Mouse (Mus musculus): Measurements from ENCODE around the gene B3glct. TPM values are rescaled to one million over a fixed set of nuclear protein-coding genes. Genes with fewer than 3 reads are reported as not detected.
A peak's percentile ranks its signal among the peaks of the same experiment; 100 is the strongest.

Gene B3glct
- total RNA-seq, 2 experiments from 2014 or later, result 16.6 to 18.1 TPM

DNA sequence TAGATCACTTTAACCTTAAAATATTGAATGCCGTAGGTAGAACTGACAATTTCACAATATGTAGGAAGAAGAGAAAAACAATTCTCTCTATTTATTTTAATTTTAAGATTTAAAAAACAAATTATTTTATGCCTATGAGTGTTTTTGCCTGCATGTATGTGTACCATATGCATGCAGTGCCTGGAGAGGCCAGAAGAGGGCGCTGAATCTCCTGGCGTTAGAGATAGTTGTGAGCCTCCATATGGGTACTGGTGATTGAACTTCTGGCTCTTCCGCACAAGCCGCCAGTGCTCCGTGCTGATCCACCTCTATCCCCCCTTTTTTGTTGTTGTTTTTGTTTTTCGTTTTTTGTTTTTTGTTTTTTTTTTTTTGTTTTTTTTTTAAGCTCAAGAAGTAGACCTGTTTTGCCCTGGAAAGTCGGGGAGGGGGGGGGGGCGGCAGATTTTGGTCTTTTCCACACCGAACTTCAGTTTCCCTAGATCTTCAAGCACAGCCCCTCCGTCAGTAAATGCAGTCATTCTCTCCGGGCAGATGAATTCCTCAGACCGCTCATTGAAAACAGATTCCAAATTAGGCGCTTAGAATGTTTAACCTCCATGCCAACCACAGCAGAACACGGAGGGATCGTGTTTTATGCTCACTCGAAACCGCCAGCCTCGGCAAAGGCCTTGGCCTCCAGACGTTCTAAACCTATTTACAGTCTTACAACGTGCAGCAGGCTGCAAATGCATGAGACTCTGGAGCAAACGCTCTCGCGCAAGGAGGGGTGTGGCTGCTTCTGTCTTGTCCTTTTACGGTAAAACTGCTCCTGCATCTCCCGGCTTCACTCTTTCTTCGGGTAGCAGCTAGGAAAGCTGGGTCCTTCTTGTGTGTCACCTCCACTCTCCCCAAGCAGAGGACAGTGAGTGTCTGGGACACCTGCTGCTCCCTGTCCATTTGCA, 70.9 kb downstream of the B3glct start:
- DNase-seq, result no peak

DNA sequence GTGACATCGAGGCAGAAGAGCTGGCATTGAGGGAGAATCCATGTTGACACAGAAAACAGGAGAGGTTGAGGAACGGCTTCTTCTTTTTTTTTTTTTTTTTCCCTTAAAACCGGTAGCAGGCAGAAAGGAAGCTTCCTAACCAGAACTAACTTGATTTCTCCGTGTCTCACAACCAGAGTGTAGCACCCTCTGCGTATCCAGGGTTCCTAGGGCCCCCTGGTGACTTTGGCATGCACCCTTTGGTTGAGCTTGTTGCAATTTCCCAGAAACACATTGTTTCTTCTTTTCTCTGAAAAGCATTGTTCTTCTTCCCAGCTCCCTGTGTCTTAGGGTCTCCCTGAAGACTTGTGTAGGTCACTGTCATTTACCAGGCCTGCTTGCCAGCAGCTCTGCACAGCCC, 73.8 kb downstream of the B3glct start:
- DNase-seq, result no peak

DNA sequence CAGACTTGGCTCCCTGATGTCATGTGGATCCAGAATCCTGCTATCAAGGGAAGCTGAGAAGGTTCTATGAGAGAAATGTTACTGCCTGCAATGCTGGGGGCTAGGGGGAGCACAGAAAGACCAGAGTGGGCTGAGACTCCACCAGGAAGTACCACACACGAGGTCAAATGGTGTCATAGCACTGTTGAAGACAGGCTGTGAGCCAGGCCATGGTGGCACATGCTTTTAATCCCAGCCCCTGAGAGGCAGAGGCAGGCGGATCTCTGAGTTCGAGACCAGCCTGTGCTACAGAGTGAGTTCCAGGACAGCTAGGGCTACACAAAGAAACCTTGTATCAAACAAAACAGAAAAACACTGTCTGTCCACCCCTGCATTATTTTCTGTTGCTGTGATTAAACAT, 75.0 kb downstream of the B3glct start:
- DNase-seq, result no peak

- DNase-seq, result no peak
These were observed 89.1 kb downstream of the B3glct start for GRCm38 (mm10) chr5:149767116-149767515.

- DNase-seq, result no peak
These were observed 89.7 kb downstream of the B3glct start for GRCm38 (mm10) chr5:149767651-149768301.

DNA sequence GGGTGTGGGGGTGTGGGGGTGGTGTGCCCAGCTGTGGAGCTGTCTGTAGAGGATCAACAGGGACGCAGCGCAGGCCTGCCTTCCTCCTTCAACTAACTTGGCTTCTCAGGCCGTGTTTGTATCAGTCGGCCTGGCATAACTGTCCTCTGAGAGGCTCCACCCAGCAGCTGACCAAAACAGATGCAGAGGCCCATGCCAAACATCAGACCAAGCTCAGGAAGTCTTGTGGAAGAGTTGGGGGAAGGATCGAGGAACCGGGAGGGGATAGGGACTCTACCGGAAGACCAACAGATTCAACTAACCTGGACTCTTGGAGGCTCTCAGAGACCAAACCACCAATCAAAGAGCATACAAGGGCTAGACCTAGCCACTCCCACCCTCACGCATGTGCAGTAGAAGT, 91.6 kb downstream of the B3glct start:
- no peak for DNase-seq

GRCm38 (mm10) chr5:149776038-149776437, 98.0 kb downstream of the B3glct start:
- no peak for DNase-seq

DNA sequence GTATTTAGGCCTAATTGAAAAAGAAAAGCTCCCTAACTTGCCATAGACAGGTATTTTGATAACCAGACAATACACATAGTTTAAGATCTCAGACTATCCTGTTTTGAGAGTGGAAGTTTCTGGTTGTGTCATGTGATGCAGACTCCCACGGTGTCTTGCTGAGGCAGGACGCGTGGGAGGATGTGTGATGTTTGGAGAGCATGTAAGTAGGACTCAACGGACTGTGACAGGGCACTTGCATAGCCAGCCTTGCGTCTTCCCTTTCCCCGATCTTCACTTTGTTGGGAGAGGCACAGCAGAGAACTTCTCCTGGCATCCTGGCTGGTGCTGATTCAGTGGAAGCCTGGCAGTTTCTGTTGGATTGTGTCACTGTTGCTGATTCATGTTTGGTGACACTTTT, 101.7 kb downstream of the B3glct start:
- no peak for DNase-seq

DNA sequence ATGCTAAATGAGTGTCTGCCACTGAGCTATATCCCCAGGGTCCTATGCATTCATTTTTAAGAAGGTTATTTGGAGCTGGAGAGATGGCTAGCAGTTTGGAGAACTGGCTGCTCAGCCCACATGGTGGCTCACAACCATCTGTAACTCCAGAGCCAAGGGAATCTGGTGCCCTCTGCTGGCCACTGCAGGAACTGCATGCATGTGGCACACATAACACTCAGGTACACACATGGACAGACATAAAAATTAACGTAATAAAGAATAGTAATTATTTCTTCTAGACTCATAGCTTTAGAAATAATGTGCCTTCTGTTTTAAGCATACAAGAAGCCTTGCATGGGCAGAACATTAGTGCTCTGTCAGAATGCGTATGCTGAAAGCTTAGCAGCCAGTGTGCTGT, 102.4 kb downstream of the B3glct start:
- no peak for DNase-seq

- DNase-seq, result peak; percentile 15
These were observed 112.1 kb downstream of the B3glct start for GRCm38 (mm10) chr5:149790087-149790486.

GRCm38 (mm10) chr5:149810071-149810470, 132.0 kb downstream of the B3glct start:
- DNase-seq, result peak; percentile 23

DNA sequence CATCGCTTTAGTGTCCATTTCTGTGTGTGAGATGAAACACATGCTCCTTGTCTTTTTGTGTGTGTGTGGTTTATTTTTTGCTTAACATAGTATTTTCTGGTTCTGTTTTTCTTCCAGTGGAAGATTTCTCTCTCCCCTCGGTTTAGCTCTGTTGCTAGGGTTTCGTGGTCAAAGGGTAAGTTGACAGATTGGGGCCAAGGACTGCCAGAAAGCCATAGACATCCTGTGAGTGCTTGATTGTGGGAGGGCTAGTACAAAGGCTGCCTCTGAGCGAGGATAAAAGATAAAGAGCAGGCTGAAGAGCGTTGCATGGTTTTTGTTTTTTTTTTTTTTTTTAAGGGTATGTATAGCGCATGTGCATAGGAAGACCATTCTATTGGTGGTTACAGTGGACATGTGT, 133.8 kb downstream of the B3glct start:
- DNase-seq, result peak; percentile 20

Other genes with a start within 250 kb of the B3glct start
- under 1 TPM in 1 of 2 experiments, not detected in 1; 0.55 TPM for gene Tex26, start 238.6 kb upstream of the B3glct start, total RNA-seq (2021)
- gene Wdr95, start 149.6 kb upstream of the B3glct start, total RNA-seq (2021), result under 1 TPM in 1 of 2 experiments, not detected in 1; 0.09 TPM
- gene Hsph1, start 41.9 kb upstream of the B3glct start, total RNA-seq (2021), result 10 to 100 TPM; 30.1 to 35.3 TPM

All from adrenal gland, postnatal 10 days (tissue).